Mouse (Mus musculus): ENCODE measurements around the gene Glp2r. TPM values are rescaled to one million over a fixed set of nuclear protein-coding genes. Genes with fewer than 3 reads are reported as not detected.

The Glp2r gene
- polyA plus RNA-seq (2012; rRNA removed) = 6.7 and 8.0 TPM in 2 replicates

- DNase-seq (ENCODE audit: low spot score) = no peak
Observed at GRCm38 (mm10) chr11:67771053-67771452, at the start of gene Glp2r. Gene Glp2r, minus strand, starts transcription at chr11:67771153.

DNA sequence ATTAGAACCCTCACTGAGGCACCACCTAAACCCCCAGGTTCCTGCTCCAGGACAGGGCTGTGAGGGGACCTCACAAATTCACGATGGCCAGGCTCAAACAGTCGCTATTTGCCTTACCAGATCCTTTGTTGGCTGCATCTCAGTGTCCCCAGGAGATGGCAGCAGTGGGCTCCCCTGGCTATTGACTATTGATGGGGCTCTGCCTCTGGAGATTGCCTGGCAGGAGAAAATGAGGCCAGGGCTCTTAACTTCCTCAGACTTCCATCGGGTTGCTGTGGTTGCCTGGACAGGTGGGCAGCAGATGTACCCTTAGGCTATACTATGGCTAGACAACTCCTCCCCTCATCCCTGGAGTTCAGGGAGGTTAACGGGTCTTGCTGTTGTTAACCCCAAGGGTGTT is 49.3 kb upstream of the Glp2r start:
- DNase-seq (ENCODE audit: low spot score) = no peak

GRCm38 (mm10) chr11:67819604-67820003 is 48.7 kb upstream of the Glp2r start:
- DNase-seq (ENCODE audit: low spot score) = no peak

- DNase-seq (ENCODE audit: low spot score) = no peak
Observed at GRCm38 (mm10) chr11:67811535-67811934, 40.6 kb upstream of the Glp2r start.

DNA sequence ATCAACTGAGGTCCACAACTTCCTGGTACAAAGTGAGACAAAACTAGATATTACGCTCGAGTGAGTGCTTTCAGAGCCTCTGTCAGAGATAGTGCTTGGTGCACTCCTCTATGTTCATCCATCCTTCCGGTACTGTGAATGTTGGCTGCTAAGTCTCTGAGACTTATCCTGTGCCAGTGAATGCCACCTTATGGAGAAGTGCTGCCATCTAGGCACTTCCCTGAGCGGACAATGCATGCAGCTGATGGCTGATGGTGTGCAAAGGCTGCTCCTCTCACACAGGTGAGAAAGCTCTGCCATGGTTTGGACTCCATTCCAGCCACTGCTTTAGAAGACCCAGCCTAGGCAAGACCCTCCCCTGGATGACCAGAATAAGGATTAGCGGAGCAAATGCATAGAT is 37.1 kb upstream of the Glp2r start:
- DNase-seq (ENCODE audit: low spot score) = no peak

DNA sequence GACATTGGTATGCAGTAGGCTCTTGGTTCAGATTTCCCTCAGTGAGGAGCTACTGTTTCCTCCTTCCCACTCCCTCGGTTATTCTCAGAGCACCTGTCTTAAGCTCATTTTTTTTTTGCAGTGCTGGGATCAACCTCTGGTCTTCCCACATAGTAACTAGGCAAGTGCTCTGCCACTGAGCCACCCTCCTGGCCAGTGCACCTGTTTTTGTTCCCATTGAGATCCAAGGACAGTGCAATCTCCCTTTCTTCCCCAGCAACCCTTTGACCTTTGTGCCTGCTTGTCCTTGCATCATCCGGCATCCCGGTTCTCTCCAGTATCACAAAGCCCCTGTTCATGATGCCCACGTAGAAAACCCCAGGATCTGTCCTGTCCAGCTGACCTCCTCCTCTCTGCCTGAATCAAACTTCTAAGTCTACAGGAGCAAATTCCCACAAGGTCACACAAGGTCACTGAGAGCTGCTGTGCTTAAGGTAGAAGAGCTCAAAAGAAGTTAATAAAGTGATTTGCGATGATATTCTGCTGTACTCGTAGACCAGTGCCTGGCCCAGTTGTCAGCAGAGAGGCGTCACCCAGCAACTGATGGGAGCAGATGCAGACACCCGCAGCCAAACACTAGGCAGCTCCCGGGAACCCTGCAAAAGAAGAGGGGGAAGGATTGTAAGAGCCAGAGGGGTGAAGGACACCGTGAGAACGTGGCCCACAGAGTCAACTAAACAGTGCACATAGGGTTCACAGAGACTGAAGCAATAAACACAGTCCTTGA is 36.1 kb upstream of the Glp2r start:
- no peak for DNase-seq (ENCODE audit: low spot score)

DNA sequence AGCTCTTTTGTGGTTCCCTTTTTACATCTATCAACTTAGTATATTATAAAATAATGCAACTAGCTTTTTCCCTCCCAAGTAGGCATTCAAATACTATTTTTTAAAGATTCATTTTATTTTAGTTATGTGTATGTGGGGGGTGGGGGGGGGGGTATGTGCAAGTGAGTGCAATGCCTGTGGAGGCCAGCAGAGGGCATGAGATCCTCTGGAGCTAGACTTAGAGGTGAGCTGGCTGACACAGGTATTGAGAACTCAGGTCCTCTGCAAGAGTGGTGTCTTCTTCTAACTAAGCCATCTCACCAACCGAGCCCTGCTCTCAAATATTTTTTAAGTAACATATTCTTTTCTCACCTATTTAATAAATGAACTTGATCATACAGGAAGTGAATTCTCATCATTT is 34.6 kb upstream of the Glp2r start:
- DNase-seq (ENCODE audit: low spot score) = no peak

GRCm38 (mm10) chr11:67801169-67801568 is 30.2 kb upstream of the Glp2r start:
- DNase-seq (ENCODE audit: low spot score) = no peak

DNA sequence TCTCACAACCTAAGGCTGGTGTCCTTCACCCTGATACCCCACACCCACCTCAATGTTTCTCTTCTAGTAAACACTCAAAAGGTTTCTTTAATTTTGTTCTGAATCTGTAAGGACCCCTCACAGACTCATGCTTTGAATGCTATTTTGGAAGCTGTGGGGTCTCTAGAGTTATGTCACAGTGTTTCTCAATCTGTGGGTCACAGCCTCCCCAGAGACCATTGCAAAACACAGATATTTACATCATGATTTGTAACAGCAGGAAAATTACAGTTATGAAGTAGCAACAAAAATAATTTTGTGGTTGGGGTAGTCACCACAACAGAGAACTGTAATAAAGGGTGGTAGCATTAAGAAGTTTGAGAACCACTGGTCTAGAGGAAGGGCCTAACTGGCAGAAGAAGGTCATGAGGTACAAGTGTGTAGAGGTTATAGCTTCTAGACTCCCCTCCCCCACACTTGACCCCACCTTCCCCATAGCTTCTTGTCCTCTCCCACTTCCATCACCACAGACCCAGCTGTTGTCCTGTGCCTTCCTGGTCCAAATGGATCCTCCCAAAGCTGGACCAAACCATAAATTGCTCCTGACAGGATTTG is 29.3 kb upstream of the Glp2r start:
- no peak for DNase-seq (ENCODE audit: low spot score)

GRCm38 (mm10) chr11:67797931-67798330 is 27.0 kb upstream of the Glp2r start, which contains the start of gene Dhrs7c:
Gene Dhrs7c, plus strand, starts transcription at chr11:67798187.
- no peak for DNase-seq (ENCODE audit: low spot score)

DNA sequence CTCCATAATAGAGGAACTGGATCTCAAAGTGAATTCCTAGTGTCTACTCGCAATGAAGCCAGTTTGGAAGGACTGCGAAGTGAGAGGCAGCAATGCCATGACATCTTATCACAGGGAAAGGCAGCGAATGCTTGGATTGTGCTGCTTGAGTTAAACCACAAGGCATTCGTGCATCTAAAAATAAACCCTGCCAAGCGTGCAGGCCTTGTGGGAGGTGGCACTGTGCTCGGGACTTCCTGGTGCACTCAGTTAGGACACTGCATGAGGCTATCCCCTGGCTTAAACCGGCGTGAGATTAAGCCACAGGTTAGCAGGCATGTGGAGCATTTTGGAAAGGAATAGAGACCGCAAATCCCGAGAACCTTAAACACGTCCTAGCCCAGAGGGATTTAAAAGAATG is 19.2 kb upstream of the Glp2r start:
- no peak for DNase-seq (ENCODE audit: low spot score)

DNA sequence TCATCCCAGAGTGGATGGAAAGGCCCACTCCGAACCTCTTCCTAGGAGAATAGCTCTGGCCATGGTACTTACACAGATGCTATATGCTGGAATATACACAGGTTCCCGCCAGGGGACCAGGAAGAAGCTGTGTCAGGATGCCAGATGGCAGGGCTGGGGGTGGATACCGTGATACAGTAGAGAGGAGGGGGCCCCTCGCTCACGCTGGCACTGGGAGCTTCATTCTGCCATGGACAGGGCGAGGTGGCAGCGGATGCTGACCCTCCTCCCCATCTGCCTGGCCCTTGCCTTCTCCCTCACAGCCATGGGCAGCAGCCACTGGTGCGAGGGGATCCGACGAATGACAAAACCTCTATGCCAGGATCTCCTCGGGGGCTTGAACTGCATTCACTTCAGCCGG is 3.4 kb upstream of the Glp2r start, which contains the start of gene Gsg1l2:
Gene Gsg1l2 (plus strand): TSS at position 230 of the 400 bp plus-strand sequence.
- no peak for DNase-seq (ENCODE audit: low spot score)

GRCm38 (mm10) chr11:67772577-67772976 is 1.6 kb upstream of the Glp2r start:
- no peak for DNase-seq (ENCODE audit: low spot score)

- DNase-seq (ENCODE audit: low spot score) = no peak
Observed at GRCm38 (mm10) chr11:67771691-67772090, 738 bp upstream of the Glp2r start.

- DNase-seq (ENCODE audit: low spot score) = no peak
Observed at GRCm38 (mm10) chr11:67757373-67758167, 13.4 kb downstream of the Glp2r start.

DNA sequence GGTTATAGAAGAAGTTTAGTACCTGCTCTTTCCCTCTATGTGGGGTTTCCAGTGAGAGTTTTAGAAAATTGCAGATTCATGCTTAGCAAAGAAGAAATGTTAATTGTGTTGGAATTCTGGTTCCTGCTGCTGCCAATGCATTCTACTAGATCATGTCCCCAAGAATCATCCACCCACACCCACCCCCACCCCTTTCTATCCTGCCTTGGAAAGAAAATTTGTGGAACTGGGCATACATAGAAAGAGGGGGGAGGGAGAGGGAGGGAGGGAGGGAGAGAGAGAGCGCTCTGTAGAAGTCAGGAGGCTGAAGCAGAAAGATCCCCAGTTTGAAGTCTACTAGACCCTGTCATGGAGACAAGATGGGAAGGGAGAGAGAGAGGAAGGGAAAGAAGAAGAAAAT is 14.7 kb downstream of the Glp2r start:
- DNase-seq (ENCODE audit: low spot score) = no peak

DNA sequence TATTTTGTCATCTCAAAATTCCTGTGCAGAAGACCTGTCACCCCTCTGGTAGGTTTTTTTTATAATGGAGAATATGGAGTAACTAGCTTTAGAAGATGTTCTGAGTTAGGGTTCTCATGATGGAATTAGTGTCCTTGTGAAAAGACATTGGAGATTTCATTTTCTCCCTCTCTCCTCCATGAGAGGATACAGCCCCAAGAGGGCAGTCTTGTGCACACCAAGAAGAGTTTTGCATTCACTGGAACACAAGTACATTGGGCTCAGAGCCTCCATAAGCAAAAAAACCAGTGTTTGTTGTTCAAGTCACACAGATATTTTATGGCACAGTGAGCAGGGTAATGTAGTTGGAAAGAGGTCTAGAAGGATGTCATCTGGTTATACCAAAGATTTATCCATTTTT is 29.4 kb downstream of the Glp2r start:
- no peak for DNase-seq (ENCODE audit: low spot score)

- no peak for DNase-seq (ENCODE audit: low spot score)
Observed at GRCm38 (mm10) chr11:67738846-67739490, 32.0 kb downstream of the Glp2r start.

GRCm38 (mm10) chr11:67738345-67738744 is 32.6 kb downstream of the Glp2r start:
- no peak for DNase-seq (ENCODE audit: low spot score)

- no peak for DNase-seq (ENCODE audit: low spot score)
Observed at GRCm38 (mm10) chr11:67734597-67734996, 36.4 kb downstream of the Glp2r start.

DNA sequence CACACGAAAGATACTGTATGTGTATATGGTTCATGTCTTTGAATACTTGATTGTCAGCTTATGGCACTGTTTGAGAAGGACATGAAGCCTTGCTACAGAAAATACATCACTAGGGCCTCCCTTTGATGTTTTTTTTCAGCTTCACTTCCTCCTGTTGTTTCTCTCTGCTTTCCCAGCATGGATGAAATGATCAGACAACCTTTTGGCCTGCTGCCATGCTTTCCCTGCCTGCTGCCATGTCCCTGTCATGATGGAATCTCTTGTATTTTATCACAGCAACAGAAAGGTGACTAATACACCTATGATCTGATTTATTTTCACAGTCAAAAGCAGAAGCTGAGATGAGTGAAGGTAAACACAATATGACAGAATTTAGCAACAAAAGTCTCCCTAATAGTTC is 37.2 kb downstream of the Glp2r start:
- DNase-seq (ENCODE audit: low spot score) = no peak

GRCm38 (mm10) chr11:67731056-67731455 is 39.9 kb downstream of the Glp2r start:
- no peak for DNase-seq (ENCODE audit: low spot score)

Data from urinary bladder, adult 2 months (tissue).